Mouse (Mus musculus): ENCODE measurements around the gene Tenm4. TPM values are rescaled to one million over a fixed set of nuclear protein-coding genes. Genes with fewer than 3 reads are reported as not detected.
"Not testable (repeated sequence)": the region's sequence is repeated elsewhere in the genome, so short reads cannot be mapped to it uniquely, and the experiment has no call there.

Tenm4 gene
- polyA plus RNA-seq, 2 experiments from 2014 or later: 0.45 TPM; not detected in 1

DNA sequence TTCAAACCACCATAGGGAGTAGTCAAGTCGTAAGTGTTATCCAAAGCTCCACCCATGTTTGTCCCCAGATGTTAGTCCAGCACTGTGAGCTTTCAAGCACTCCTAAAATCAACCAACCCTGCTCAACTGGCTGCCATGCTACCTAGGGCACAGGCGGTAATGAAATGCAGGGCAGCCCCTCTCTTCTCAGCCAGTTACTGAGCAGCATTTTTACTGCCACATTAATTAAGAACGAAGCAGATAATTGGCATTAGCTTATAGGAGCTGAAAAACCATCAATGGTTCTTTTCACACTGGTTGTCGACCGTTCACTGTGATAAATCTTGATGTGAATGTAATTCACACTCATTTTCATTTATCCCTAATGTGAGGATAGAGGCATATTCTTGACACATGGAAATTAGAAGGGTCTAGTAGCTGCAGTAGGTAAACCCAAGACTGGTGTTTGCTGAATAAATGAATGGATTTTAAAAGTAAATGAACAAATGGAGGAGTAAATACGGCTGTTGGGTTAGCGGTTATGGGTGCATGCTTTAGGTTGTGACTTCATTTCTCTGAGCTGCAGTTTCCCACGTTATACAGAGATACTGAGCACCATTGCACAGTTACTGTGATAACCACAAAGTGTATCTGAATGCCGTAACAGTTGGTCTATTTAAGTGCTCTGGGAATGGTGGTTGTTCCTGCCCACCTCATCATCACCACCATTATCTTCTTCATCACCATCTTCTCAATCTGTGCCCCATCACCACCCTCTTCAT lies 424.7 kb downstream of the Tenm4 start:
- ATAC-seq: no peak

GRCm38 (mm10) chr7:96596402-96597195 lies 425.6 kb downstream of the Tenm4 start:
- no peak for ATAC-seq

GRCm38 (mm10) chr7:96597871-96598270 lies 426.8 kb downstream of the Tenm4 start:
- no peak for ATAC-seq

GRCm38 (mm10) chr7:96599081-96599480 lies 428.0 kb downstream of the Tenm4 start:
- ATAC-seq: no peak

DNA sequence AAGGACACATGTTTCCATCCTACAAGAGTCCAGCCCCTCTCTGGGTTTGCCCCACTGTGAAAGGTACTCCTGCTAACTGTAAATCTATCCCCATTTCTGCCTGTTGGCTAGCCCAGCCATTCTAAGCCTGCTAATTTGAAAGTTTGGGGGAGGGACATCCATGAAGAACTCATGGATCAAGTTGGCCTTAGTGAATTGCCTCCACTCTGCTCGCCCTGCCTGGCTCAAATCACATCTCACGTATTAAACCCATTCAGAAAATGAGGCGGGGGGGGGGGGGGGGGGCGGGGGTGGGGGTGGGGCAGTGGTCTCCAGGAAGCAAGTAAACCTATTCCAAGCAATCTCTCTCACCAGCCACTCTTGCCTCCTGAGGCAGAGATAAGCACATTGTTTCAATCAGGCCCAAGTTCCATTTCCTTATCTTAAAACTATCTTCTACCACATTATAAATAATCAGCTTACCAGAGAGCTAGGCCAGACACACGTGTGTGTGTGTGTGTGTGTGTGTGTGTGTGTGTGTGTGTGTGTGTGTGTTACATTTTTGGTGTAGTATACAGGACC lies 429.4 kb downstream of the Tenm4 start:
- ATAC-seq: no peak

DNA sequence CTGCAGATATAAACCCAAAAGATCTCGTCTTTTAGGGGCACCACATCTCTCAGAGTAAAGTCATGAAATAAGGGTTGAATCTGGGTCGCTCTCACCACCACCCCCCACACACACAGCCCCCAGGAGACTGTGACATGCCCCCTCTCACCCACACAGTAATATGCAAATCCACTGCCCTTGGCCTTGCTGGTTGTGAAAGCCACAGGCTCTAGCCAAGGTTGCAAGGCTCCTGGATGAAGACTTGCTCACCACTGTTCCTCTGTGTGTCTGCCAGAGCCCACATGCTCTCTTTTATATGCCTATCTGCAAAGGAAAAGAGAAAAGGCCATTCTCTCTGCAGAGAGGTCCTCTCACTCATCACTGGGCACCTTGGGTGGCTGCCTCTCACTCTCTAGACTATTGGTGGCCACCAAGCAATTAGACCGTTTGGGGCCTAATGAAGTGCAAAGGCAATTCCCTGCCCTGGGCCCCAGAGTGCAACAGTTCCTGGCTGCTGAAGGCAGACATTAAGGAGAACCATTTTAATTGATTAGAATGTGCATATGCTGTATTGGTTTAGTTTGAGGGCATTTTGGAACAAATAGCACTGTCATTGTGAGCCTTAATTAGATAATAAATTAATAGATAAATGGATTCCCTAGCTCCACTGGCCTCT lies 433.2 kb downstream of the Tenm4 start:
- no peak for ATAC-seq

- ATAC-seq: no peak
Observed at GRCm38 (mm10) chr7:96605316-96605715, 434.3 kb downstream of the Tenm4 start.

GRCm38 (mm10) chr7:96609854-96610586 lies 439.0 kb downstream of the Tenm4 start:
- ATAC-seq: no peak

- no peak for ATAC-seq
Observed at GRCm38 (mm10) chr7:96617371-96617770, 446.3 kb downstream of the Tenm4 start.

- ATAC-seq: no peak
Observed at GRCm38 (mm10) chr7:96619930-96620472, 449.0 kb downstream of the Tenm4 start.

DNA sequence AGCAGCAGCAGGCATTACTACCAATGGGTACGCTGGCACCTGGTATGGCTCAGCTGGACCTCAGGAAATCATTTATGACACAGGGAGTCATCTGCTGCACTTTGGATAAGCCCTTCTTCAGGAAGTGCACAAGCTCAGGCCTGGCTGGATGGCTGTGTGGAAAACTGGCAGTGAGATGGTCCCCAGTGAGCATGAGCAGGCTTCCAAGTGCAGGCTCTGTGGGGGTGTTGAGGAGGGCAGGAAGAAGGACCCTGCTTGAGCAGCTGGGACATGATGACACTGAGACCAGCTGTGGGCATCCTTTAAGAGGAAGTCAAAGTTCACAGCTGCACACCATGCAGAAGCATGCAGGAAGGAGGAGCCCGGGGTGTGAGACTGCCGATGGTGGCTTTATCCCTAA lies 455.3 kb downstream of the Tenm4 start:
- no peak for ATAC-seq

DNA sequence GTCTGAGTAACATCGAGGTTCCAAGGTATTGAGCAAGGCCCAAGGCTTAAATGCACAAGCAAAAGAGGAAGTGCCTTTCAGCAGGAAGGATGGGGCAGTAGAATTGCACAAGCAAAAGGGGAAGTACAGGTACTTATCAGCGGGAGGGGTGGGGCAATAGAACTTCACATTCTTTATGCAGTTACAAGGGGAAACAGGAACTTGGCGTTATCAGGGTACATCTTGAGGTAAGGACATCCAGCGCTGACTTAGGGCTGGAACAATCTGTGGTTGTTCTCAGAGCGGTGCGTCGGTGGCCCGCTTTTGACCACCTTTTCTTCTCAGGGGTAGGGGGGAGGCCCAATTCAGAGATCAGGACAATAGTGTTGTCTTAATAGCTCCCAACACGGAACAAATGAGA lies 459.5 kb downstream of the Tenm4 start:
- not testable (repeated sequence) for ATAC-seq

GRCm38 (mm10) chr7:96633008-96633407 lies 462.0 kb downstream of the Tenm4 start:
- no peak for ATAC-seq

- no peak for ATAC-seq
Observed at GRCm38 (mm10) chr7:96635830-96636440, 464.9 kb downstream of the Tenm4 start.

DNA sequence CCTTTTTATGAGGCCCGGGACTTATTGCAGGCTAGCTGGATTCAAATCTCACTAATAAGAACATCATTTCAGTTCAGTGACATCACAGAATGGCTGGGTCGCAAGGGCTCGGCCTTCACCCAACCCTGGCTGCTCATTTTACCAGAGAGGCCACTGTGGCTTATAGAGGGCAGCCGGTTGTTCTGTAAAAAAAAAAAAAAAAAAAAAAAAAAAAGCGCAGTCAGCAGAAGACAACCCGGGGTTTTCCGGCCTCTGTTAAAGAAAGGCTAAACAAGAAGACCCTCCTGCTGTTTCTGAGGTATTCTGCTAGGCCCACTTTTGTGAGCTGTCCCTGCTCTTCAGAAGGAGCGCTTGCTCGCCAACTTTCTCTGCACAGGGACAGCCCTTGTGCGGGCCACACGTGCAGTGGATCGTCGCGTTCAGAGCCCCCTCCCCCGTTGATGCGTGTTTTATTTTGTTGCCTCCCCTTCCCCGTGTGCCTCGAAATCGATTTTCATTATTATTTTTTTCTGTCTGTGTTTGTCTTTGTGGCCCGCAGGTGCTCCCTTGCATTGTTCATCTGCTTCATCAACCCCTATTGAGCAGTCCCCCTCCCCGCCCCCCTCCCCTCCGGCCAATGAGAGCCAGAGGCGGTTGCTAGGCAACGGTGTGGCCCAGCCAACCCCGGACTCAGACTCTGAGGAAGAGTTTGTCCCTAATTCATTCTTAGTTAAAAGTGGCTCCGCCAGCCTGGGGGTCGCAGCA lies 472.6 kb downstream of the Tenm4 start:
- ATAC-seq: no peak

GRCm38 (mm10) chr7:96644205-96644531 lies 473.1 kb downstream of the Tenm4 start:
- ATAC-seq: no peak

DNA sequence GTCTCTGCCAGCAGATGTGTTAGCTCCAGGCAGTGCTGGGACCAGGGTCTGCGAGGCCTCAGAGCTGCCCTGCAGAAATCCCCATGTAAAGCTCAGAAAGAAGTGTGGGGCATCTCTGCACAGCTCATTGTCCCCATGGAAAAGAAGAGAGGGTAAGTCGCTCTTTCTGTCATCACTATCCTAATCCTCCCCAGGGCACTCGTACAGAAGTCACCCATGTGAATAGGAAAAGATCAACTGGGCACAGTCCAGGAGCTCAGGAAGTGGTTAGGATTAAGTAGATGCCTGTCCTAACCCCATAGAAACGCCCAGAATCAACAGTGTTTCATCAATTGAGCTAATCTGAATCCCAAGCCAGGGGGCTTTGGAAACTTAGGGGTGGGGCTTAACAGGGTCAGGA lies 476.6 kb downstream of the Tenm4 start:
- ATAC-seq: no peak

DNA sequence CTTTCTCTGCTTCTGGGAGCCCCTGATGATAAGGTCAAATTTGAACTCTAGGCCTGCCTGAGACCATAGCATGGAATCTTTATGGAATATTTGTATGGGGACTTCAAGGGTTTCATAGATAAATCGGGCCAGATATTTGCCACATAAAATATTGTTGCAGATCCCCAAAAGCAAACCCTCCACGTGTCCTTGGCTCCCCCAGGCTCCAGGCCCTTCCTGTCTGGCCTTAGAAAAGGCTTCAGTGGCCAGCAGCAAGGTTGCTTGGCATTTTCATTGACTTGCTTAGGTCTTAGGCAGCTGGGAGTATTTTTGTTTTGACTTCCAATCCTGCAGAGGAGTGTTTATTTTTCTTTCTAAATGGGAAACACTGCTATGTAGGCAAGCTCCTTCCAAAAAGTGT lies 477.6 kb downstream of the Tenm4 start:
- no peak for ATAC-seq

GRCm38 (mm10) chr7:96649171-96649570 lies 478.1 kb downstream of the Tenm4 start:
- no peak for ATAC-seq

- no peak for ATAC-seq
Observed at GRCm38 (mm10) chr7:96650435-96650834, 479.4 kb downstream of the Tenm4 start.

DNA sequence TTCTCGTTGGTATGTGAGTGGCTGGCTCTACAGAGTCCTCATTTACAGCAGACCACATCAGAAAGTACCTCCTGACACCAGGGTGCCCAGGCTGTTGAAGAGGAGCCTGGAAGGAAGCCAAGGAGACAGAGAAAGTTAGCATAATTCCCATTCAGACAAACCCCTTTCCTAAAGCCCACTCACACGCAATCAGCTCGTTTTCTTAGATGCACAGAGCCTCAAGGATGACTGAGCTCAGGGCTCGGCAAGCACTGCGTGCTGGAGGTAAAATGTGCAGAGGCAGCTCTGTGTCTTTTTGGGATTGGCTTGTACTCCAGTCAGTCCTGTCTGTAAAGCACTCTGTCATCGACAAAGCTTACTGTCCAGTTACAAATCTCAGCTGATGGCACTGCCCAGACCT lies 480.0 kb downstream of the Tenm4 start:
- ATAC-seq: no peak

Measured in activated CD4-positive, CD25-positive, alpha-beta regulatory T cell, adult 4 months (primary cell).